Mouse (Mus musculus) embryonic fibroblast, embryonic 13.5 days (primary cell): Measurements from ENCODE around the gene Dvl3. TPM values are rescaled to one million over a fixed set of nuclear protein-coding genes. Genes with fewer than 3 reads are reported as not detected.
"Not testable (repeated sequence)": the region's sequence is repeated elsewhere in the genome, so short reads cannot be mapped to it uniquely, and the experiment has no call there.

ENCODE experiments used
- H3K27ac ChIP-seq: 2 replicates; pipeline ENCODE4 v1.5.1; 2012; ENCODE audit warnings: low read length, control low read depth, inconsistent platforms; ENCODE audit not compliant: insufficient read depth
- H3K4me1 ChIP-seq: 2 replicates; pipeline ENCODE4 v1.6.1; 2011; ENCODE audit warnings: low read length; ENCODE audit not compliant: control insufficient read depth, insufficient read depth
- H3K4me3 ChIP-seq: 2 replicates; pipeline ENCODE4 v1.5.1; 2011; ENCODE audit warnings: mild to moderate bottlenecking, control low read depth, low read length; ENCODE audit not compliant: insufficient read depth
- CTCF ChIP-seq: IDR thresholded peaks from 2 replicates; pipeline ENCODE4 v1.5.1; 2011; ENCODE audit warnings: mild to moderate bottlenecking, control low read depth, low read length, moderate library complexity, borderline replicate concordance; ENCODE audit not compliant: insufficient read depth
- POLR2A ChIP-seq: IDR thresholded peaks from 2 replicates; pipeline ENCODE4 v1.6.1; 2011; ENCODE audit warnings: low read depth, mild to moderate bottlenecking, control low read depth, low read length, moderate library complexity
- polyA plus RNA-seq: library from polyadenylated mRNA; stranded (reverse); fragments of >200 nt; gene quantifications from 2 replicates; pipeline ENCODE4 v1.2.4, GENCODE M21; 2011; ENCODE audit warnings: low read depth; ENCODE audit not compliant: missing spikeins, insufficient read length

Gene Dvl3
- polyA plus RNA-seq, result 51.4 and 57.3 TPM in 2 replicates

DNA sequence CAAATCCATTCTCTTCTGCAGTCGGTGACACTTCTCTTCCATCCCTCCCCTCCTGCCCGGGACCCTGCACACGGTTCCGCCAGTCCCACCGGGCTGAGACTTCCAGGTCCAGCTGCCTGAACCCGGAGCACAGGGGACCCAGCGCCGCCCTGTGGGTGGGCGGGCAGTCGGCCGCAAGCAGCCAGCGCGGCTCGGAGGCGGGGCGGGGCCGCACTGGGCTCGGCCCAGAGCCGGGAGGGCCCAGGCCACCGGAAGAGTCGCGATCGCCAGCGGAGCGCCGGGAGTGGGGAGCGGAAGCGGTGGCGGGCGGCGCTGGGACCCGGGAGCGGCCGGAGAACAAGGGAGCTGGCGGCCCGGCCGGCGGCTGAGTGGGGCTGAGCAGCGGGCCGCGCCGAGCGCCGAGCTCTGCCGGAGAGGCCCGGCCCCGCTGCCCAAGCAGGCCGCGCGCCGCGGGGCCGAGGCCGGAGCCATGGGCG, at the start of gene Dvl3:
Gene Dvl3, plus strand, starts transcription at position 257 of the 476 bp plus-strand sequence.
- Histone ChIP-seq H3K4me3 (peak within 1 kb of the TSS; percentile 89), H3K27ac (peak within 1 kb of the TSS; percentile 43), H3K4me1 (no peaks in the 10 kb centered on the region)
- no peak for TF ChIP-seq CTCF
- peak; percentile 93 for TF ChIP-seq POLR2A

DNA sequence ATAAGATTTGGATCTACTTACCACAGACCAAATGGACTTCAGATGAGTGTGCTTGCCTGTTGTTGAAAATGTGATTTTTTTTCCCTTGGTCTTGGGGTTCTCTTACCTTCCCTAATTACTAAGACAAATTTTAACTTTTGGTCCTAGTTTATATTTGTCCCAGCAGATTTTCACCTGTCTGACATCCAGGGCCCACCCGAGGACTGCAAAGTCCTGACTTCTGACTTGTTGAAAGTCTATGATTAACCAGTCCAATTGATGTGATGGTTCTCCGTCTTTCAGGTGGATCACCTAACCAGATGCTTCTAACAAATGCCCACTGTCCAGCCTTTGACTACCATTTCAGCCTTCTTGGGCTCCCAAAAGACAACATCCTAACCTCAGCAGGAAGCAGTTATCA, 45.8 kb upstream of the Dvl3 start:
- H3K27ac ChIP-seq, result no peak overlapping the region
- no peak for TF ChIP-seq CTCF
- no peaks in the 10 kb centered on the region for H3K4me1 ChIP-seq
- H3K4me3 ChIP-seq, result no peak overlapping the region

DNA sequence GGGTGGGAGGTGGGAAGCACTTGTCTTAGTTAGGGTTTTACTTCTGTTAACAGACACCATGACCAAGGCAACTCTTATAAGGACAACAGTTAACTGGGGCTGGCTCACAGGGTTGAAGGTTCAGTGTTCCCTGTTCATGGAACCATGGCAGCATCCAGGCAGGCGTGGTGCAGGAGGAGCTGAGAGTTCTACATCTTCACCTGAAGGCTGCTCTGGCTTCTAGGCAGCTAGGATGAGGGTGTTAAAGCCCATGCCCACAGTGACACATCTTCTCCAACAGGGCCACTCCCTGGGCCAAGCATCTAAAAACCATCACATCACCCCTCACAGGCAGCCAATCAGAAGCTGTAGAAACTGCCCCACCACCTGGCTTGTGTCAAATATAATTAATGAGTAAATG, 45.1 kb upstream of the Dvl3 start:
- no peak for TF ChIP-seq CTCF
- H3K27ac ChIP-seq, result no peak overlapping the region
- peaks cover 3% of the 10 kb centered on the region; the same call in 1 of the 2 replicates for H3K4me1 ChIP-seq
- no peak overlapping the region for H3K4me3 ChIP-seq

DNA sequence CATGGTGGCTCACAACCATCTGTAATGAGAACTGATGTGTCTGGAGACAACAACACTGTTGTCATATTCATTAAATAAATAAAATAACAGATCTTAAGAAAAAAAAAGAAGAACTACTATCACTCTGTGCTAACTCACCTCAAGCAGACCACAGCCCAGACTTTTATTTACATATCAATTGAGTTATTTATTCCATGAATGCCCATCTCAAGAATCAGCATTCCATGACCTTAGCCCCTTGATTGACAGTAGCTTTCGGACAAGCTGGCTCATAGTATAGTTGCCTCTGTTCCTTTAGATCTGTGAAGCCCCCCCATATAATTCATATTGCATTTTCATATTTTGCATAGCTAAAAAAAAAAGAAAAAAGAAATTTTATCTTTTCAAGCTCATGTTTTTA, 43.0 kb upstream of the Dvl3 start:
- TF ChIP-seq CTCF (no peak), POLR2A (no peak)
- H3K27ac ChIP-seq, result no peak overlapping the region
- H3K4me1 ChIP-seq, result peaks cover 13% of the 10 kb centered on the region
- H3K4me3 ChIP-seq, result no peak overlapping the region

DNA sequence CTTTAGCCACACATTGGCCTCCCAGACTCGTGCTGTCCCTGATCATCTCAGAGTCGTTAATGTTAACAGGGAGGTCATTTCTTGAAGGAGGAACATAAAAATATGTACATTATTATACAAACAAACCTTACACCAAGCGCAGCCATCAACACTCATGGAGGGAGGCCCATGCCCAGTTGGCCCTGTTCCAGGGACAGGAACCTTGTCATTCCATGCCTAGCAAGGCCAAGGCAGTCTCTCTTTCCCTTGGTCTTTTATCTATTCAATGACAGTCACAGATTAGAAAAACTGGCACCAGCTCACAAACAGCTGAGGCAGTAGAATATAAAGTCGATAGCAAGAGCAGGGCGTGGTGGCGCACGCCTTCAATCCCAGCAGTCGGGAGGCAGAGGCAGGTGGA, 42.6 kb upstream of the Dvl3 start:
- Histone ChIP-seq H3K4me3 (no peak overlapping the region), H3K4me1 (peaks cover 13% of the 10 kb centered on the region), H3K27ac (no peak overlapping the region)
- TF ChIP-seq POLR2A (no peak), CTCF (no peak)

DNA sequence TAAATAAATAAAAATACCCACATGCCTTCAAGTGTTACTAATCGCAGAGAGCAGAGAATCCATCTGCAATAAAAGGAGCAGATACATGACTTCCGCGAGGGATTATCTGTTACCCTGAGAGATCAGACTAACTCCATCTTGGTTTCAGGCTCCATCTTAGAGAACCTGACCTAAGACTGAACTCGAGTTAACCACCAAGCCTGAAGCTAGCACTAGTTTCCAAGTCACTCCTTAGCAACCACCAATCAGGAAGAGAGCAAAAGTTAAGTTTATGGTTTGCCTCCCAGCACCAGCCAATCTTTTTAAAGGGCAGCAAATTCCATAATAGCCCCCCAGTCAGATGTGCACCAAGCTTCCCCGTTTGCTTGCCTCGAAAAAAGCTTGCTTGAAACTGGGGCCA, 42.0 kb upstream of the Dvl3 start:
- TF ChIP-seq POLR2A (no peak), CTCF (no peak)
- Histone ChIP-seq H3K4me1 (peaks cover 13% of the 10 kb centered on the region), H3K27ac (no peak overlapping the region), H3K4me3 (no peak overlapping the region)

DNA sequence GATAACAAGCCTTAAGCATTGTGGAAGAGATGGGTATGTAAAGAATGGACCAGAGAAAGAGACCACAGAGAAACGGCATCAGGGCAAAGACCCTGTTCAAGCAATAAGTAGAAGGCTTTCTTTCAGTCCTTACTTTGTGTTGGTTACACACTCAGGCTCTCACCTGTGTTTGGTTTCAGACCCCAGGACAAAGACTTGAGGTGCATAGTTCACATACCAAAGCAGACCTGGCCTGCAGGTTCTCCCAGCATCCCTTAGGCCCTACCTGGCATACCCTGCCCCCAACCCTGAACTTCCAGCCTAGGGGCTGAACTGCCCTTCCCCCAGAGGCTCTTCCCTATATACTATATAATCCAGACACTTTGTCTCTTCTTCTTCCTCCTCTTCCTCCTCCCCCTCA, 41.4 kb upstream of the Dvl3 start:
- Histone ChIP-seq H3K27ac (no peak overlapping the region), H3K4me3 (no peak overlapping the region), H3K4me1 (peaks cover 13% of the 10 kb centered on the region)
- TF ChIP-seq CTCF, result no peak
- no peak for TF ChIP-seq POLR2A

DNA sequence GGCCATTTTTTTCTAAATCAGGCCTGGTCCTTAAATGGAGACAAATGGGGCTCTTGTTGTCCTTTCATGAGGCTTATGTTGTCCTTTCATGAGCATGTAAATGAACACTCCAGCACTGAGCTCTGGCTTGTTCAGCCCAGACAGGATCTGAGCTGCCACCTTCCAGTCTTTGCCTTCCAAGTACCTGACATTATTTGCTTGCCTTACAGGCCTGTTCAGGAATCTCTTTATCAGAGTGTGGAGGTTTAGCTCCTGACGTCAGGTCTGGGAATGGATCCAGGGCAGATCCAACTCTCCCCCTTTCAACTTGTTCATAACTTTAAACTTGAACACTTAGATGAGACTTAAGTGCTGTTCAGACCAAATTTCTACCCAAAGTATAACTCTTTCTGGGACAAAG, 39.9 kb upstream of the Dvl3 start:
- H3K4me3 ChIP-seq, result no peak overlapping the region
- peak overlapping the region; percentile 84 for H3K27ac ChIP-seq
- TF ChIP-seq POLR2A (no peak), CTCF (no peak)
- peaks cover 13% of the 10 kb centered on the region for H3K4me1 ChIP-seq

DNA sequence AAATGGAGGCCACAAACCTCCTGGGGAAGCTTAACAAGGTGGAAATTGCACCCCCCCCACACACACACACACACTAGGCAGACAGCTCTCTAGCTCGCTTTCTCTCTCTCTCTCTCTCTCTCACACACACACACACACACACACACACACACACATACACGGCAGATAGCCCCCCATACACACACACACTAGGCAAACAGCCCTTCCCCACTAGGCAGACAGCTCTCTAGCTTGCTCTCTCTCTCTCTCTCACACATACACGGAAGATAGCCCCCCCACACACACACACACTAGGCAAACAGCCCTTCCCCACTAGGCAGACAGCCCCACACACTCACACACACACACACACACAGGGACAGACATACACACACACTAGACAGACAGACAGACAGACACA, 39.5 kb upstream of the Dvl3 start:
- H3K4me3 ChIP-seq, result no peak overlapping the region
- peaks cover 13% of the 10 kb centered on the region for H3K4me1 ChIP-seq
- H3K27ac ChIP-seq, result peak overlapping the region; percentile 84
- no peak for TF ChIP-seq CTCF
- TF ChIP-seq POLR2A, result 0 out of 2 replicates have a peak, but pooled peaks have one; percentile 12

DNA sequence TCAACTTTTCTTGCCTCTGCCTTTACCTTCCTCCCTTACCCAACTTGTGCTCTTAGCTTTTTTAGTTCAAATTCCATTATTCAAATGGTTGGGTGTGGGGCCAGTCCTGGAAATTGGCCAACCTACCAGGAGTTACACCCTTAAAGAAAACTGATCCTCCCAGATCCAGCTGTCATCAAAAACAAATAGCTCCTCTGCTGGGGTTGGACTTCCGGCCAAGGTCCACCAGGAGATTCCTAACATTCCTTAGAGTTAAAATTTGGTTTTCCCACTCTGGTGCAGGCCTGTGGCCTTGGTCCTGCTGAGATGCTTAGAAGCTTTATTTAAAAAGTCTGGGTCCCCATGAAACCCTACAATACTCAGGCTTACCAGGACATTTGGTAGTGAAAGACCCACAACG, 38.3 kb upstream of the Dvl3 start:
- Histone ChIP-seq H3K4me1 (peaks cover 13% of the 10 kb centered on the region), H3K27ac (peak overlapping the region; percentile 61; the same call in 1 of the 2 replicates), H3K4me3 (no peak overlapping the region)
- TF ChIP-seq CTCF, result no peak
- TF ChIP-seq POLR2A, result no peak

DNA sequence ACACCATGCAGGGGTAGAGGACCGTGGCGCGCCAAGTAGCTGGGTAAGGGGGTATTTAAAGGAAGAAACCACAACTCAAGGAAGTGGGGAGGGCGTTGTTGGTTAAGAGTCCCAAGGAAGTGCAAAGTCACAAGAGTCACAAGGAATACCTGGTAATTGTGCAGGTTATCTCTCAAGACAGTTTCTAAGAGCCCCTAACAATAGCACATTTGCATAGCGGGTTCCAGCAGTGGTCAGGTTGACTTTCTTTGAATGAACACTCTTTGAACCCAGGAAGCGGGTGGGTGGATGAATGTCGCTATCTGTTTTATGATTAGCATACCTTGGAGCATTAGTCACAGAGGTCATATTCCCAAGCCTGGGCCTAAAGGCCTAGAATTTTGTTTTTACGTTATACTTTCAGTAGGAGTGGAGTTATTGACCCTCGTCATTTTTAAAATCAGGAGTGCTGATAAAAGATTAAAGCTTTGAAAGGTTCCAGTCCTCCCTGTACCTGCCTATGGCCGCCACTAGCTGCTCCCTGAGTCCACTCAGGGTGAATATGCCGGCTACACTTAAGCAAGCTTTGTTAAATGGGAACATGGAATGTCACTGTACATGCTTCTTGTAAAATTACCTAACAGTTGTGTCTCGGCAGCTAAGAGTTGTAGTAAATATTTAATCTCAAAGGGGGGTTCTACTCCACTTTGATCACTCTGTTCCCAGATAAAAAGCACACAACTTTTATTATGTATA, 37.6 kb upstream of the Dvl3 start:
- Histone ChIP-seq H3K4me1 (peaks cover 13% of the 10 kb centered on the region), H3K27ac (peak overlapping the region; percentile 61; the same call in 1 of the 2 replicates)
- not testable (repeated sequence) for H3K4me3 ChIP-seq
